Mouse (Mus musculus): ENCODE measurements at regions not wholly inside any gene's neighbourhood (a gene's known extent, or its start where the extent isn't known, plus 50 kb on each side); places are given as distances from the start of the nearest gene placed in this dataset.

DNA sequence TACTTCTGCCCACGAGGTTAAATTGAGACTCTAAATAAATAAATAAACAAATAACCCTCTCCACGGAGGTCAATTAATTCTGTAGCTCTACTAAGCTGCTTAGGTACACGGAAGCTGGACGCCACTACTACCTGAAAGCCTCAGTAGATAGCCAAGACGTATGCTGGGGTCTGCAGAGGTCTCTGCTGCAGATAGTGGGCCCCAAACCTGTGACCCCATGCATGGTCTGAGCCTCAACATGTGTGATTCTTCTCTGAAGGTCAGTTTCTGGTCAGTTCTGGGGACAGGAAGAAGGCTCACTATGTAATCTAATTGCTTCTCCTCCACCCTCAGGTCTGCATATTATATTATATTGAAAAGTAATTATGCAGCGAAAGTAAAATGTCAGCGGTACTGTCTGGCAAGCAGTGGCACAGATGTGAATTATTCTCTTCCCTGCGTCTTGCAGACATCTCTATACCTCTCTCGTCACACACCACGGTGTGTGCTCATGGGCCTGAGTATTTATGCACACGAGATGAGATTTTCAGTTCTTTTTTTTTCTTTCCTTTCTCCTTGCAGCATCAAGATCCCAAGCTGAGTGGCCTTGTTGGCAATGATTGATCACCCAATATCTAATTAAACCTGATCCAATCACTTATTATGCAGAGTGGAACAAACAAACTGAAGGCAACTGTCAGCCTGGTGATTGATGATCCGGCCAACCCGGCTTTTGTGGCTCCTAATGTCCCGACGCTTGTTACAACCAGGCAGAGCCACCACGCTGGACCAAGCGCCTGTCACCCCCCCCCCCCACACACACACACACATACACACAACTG, 267.5 kb upstream of the Irx4 start:
- 33% methylated on average over 16 of the region's 17 CpGs for WGBS
- H3K4me3 ChIP-seq (ENCODE audit: low read length) = no peak overlapping the region
- peaks cover 3% of the 10 kb centered on the region; the same call in 1 of the 2 replicates for H3K4me1 ChIP-seq (ENCODE audit: control insufficient read depth, insufficient read depth, low read depth, low read length)
- no peak overlapping the region for H3K4me2 ChIP-seq (ENCODE audit: low read length)
- H3K36me3 ChIP-seq (ENCODE audit: control insufficient read depth, insufficient read depth, low read length) = no peaks in the 10 kb centered on the region
- peak; percentile 77 for ATAC-seq
- no peak overlapping the region for H3K9ac ChIP-seq (ENCODE audit: low read depth, low read length)
- H3K27me3 ChIP-seq (replicated peaks; ENCODE audit: control insufficient read depth, insufficient read depth, low read length) = no peaks in the 10 kb centered on the region
- no peaks in the 10 kb centered on the region for H3K9me3 ChIP-seq (ENCODE audit: control insufficient read depth, low read length)
- H3K27ac ChIP-seq (ENCODE audit: low read depth, low read length) = no peak overlapping the region

GRCm38 (mm10) chr13:72993410-72993858, 266.8 kb upstream of the Irx4 start:
- H3K9me3 ChIP-seq (ENCODE audit: control insufficient read depth, low read length) = no peaks in the 10 kb centered on the region
- no peak overlapping the region for H3K27ac ChIP-seq (ENCODE audit: low read depth, low read length)
- H3K9ac ChIP-seq (ENCODE audit: low read depth, low read length) = no peak overlapping the region
- no peak overlapping the region for H3K4me3 ChIP-seq (ENCODE audit: low read length)
- peaks cover 3% of the 10 kb centered on the region; the same call in 1 of the 2 replicates for H3K4me1 ChIP-seq (ENCODE audit: control insufficient read depth, insufficient read depth, low read depth, low read length)
- H3K36me3 ChIP-seq (ENCODE audit: control insufficient read depth, insufficient read depth, low read length) = no peaks in the 10 kb centered on the region
- 25% methylated on average over 3 of the region's 3 CpGs for WGBS
- peak; percentile 65 for ATAC-seq
- no peak overlapping the region for H3K4me2 ChIP-seq (ENCODE audit: low read length)
- H3K27me3 ChIP-seq (replicated peaks; ENCODE audit: control insufficient read depth, insufficient read depth, low read length) = no peaks in the 10 kb centered on the region

DNA sequence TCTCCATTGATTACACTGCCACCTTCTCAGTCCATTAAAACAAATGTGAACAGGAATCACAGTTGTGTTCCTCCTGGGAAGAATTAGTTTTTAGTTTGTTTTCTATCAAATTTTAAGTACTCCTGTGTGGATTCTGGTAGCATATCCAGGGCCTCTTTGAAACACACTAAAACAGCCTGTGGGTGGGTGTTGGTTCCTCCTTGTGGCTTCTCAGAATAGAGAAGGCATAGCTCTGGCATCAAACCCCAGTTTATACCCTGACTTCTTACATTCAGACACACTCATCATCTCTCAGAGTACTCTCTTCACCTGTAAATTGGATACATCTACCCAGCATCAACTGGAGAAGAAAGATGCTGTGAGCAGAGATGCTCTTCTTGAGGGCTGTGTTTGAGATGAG, 265.7 kb upstream of the Irx4 start:
- Histone ChIP-seq H3K4me3 (ENCODE audit: low read length) (no peak overlapping the region), H3K4me2 (ENCODE audit: low read length) (no peak overlapping the region), H3K9ac (ENCODE audit: low read depth, low read length) (no peak overlapping the region), H3K27ac (ENCODE audit: low read depth, low read length) (no peak overlapping the region), H3K9me3 (ENCODE audit: control insufficient read depth, low read length) (no peaks in the 10 kb centered on the region), H3K36me3 (ENCODE audit: control insufficient read depth, insufficient read depth, low read length) (no peaks in the 10 kb centered on the region), H3K27me3 (replicated peaks; ENCODE audit: control insufficient read depth, insufficient read depth, low read length) (no peaks in the 10 kb centered on the region), H3K4me1 (ENCODE audit: control insufficient read depth, insufficient read depth, low read depth, low read length) (peaks cover 3% of the 10 kb centered on the region; the same call in 1 of the 2 replicates)
- ATAC-seq = no peak

GRCm38 (mm10) chr13:73008856-73009546, 251.3 kb upstream of the Irx4 start:
- ATAC-seq = peak; percentile 63; the same call in 1 of the 2 replicates
- Histone ChIP-seq H3K4me3 (ENCODE audit: low read length) (peak overlapping the region; percentile 7), H3K36me3 (ENCODE audit: control insufficient read depth, insufficient read depth, low read length) (no peaks in the 10 kb centered on the region), H3K9ac (ENCODE audit: low read depth, low read length) (no peak overlapping the region), H3K27ac (ENCODE audit: low read depth, low read length) (no peak overlapping the region), H3K4me2 (ENCODE audit: low read length) (peak overlapping the region; percentile 42), H3K4me1 (ENCODE audit: control insufficient read depth, insufficient read depth, low read depth, low read length) (peaks cover 4% of the 10 kb centered on the region; the same call in 1 of the 2 replicates), H3K9me3 (ENCODE audit: control insufficient read depth, low read length) (no peaks in the 10 kb centered on the region), H3K27me3 (replicated peaks; ENCODE audit: control insufficient read depth, insufficient read depth, low read length) (no peaks in the 10 kb centered on the region)
- 40% methylated on average over 22 of the region's 22 CpGs for WGBS

GRCm38 (mm10) chr13:73009547-73010475, 250.5 kb upstream of the Irx4 start:
- WGBS = 77% methylated on average over 15 of the region's 15 CpGs
- peaks cover 4% of the 10 kb centered on the region; the same call in 1 of the 2 replicates for H3K4me1 ChIP-seq (ENCODE audit: control insufficient read depth, insufficient read depth, low read depth, low read length)
- no peaks in the 10 kb centered on the region for H3K36me3 ChIP-seq (ENCODE audit: control insufficient read depth, insufficient read depth, low read length)
- peak overlapping the region; percentile 42 for H3K4me2 ChIP-seq (ENCODE audit: low read length)
- H3K4me3 ChIP-seq (ENCODE audit: low read length) = no peak overlapping the region; the same call in 1 of the 2 replicates
- peak; percentile 40; the same call in 1 of the 2 replicates for ATAC-seq
- H3K9ac ChIP-seq (ENCODE audit: low read depth, low read length) = no peak overlapping the region
- no peak overlapping the region for H3K27ac ChIP-seq (ENCODE audit: low read depth, low read length)
- H3K9me3 ChIP-seq (ENCODE audit: control insufficient read depth, low read length) = no peaks in the 10 kb centered on the region
- H3K27me3 ChIP-seq (replicated peaks; ENCODE audit: control insufficient read depth, insufficient read depth, low read length) = no peaks in the 10 kb centered on the region

GRCm38 (mm10) chr13:73019181-73019580, 241.1 kb upstream of the Irx4 start:
- Histone ChIP-seq H3K4me1 (ENCODE audit: control insufficient read depth, insufficient read depth, low read depth, low read length) (no peaks in the 10 kb centered on the region), H3K27me3 (replicated peaks; ENCODE audit: control insufficient read depth, insufficient read depth, low read length) (no peaks in the 10 kb centered on the region), H3K4me3 (ENCODE audit: low read length) (no peak overlapping the region), H3K4me2 (ENCODE audit: low read length) (no peak overlapping the region), H3K9me3 (ENCODE audit: control insufficient read depth, low read length) (no peaks in the 10 kb centered on the region; the same call in 1 of the 2 replicates), H3K36me3 (ENCODE audit: control insufficient read depth, insufficient read depth, low read length) (no peaks in the 10 kb centered on the region), H3K9ac (ENCODE audit: low read depth, low read length) (no peak overlapping the region), H3K27ac (ENCODE audit: low read depth, low read length) (no peak overlapping the region)
- ATAC-seq = no peak
- 62% methylated on average over 10 of the region's 10 CpGs for WGBS

DNA sequence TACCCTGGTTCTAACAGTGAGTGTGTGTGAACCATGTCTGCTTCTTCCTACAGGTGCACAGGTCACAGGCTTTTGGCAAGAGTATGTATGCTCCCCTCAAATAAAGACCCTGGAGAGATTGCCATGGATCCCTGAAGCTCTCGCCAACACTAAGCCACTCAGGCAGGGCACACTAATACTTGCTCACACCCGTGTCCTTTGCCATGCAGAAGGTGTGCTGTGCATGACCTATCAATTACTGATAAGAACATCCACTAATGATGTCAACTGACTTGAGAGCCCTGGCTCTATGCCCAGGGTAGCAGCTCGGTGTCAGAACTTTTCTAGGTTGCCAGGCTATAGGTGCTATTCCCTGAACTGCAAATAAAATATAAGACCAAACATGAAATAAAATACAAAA, 229.1 kb upstream of the Irx4 start:
- H3K36me3 ChIP-seq (ENCODE audit: control insufficient read depth, insufficient read depth, low read length) = no peaks in the 10 kb centered on the region
- no peak overlapping the region for H3K4me3 ChIP-seq (ENCODE audit: low read length)
- 66% methylated on average over 3 of the region's 3 CpGs for WGBS
- no peaks in the 10 kb centered on the region for H3K4me1 ChIP-seq (ENCODE audit: control insufficient read depth, insufficient read depth, low read depth, low read length)
- no peak overlapping the region for H3K27ac ChIP-seq (ENCODE audit: low read depth, low read length)
- H3K9me3 ChIP-seq (ENCODE audit: control insufficient read depth, low read length) = no peaks in the 10 kb centered on the region
- no peaks in the 10 kb centered on the region; the same call in 1 of the 2 replicates for H3K27me3 ChIP-seq (replicated peaks; ENCODE audit: control insufficient read depth, insufficient read depth, low read length)
- ATAC-seq = no peak
- no peak overlapping the region for H3K4me2 ChIP-seq (ENCODE audit: low read length)
- no peak overlapping the region for H3K9ac ChIP-seq (ENCODE audit: low read depth, low read length)

DNA sequence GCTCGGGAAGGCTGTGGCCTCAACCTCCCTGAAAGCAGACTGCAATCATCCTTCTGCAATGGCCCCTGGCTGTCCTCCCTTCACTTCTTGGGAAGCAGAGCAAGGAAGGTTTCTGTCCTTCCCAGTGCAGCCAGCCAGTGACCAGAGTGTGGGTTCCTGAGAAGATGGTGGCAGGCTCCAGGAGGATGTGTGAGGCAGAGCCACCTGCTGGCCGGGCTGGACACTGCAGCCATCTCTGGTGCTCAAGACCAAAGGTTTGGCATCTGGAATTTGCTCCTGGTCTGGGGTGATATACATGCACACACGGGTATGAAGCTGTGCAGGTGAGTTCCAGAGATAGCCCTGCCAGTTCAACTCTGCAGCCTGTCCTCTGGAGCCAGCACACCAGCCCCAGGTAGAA, 227.2 kb upstream of the Irx4 start:
- no peak overlapping the region for H3K27ac ChIP-seq (ENCODE audit: low read depth, low read length)
- H3K9ac ChIP-seq (ENCODE audit: low read depth, low read length) = no peak overlapping the region
- no peak overlapping the region for H3K4me3 ChIP-seq (ENCODE audit: low read length)
- H3K4me1 ChIP-seq (ENCODE audit: control insufficient read depth, insufficient read depth, low read depth, low read length) = no peaks in the 10 kb centered on the region; the same call in 1 of the 2 replicates
- ATAC-seq = no peak
- 22% methylated on average over 3 of the region's 3 CpGs for WGBS
- H3K27me3 ChIP-seq (replicated peaks; ENCODE audit: control insufficient read depth, insufficient read depth, low read length) = no peaks in the 10 kb centered on the region; the same call in 1 of the 2 replicates
- H3K9me3 ChIP-seq (ENCODE audit: control insufficient read depth, low read length) = no peaks in the 10 kb centered on the region
- no peaks in the 10 kb centered on the region for H3K36me3 ChIP-seq (ENCODE audit: control insufficient read depth, insufficient read depth, low read length)
- no peak overlapping the region for H3K4me2 ChIP-seq (ENCODE audit: low read length)

Data from hindbrain, embryonic 16.5 days (tissue).